Mouse (Mus musculus) cortical plate, adult 2 months (tissue): Measurements from ENCODE around the gene Hbq1a. TPM values are rescaled to one million over a fixed set of nuclear protein-coding genes. Genes with fewer than 3 reads are reported as not detected.
"Not testable (repeated sequence)": the region's sequence is repeated elsewhere in the genome, so short reads cannot be mapped to it uniquely, and the experiment has no call there.

Experiments used
- H3K27ac ChIP-seq: fragments of 200-500 bp; 2 replicates; pipeline ENCODE4 v1.5.1; 2012; ENCODE audit warnings: low read length, control low read depth, inconsistent platforms; ENCODE audit not compliant: insufficient read depth
- H3K4me1 ChIP-seq: fragments of 200-500 bp; 2 replicates; pipeline ENCODE4 v1.6.1; 2011; ENCODE audit warnings: low read length; ENCODE audit not compliant: control insufficient read depth, insufficient read depth
- H3K4me3 ChIP-seq: fragments of 200-500 bp; 2 replicates; pipeline ENCODE4 v1.5.1; 2011; ENCODE audit warnings: mild to moderate bottlenecking, low read length, control low read depth; ENCODE audit not compliant: insufficient read depth
- CTCF ChIP-seq: fragments of 200-500 bp; IDR thresholded peaks from 2 replicates; pipeline ENCODE4 v1.5.1; 2011; ENCODE audit warnings: mild to moderate bottlenecking, control low read depth, low read length; ENCODE audit not compliant: insufficient read depth; ENCODE audit errors: extremely low read depth
- POLR2A ChIP-seq: fragments of 200-500 bp; IDR thresholded peaks from 2 replicates; pipeline ENCODE4 v1.6.1; 2011; ENCODE audit warnings: mild to moderate bottlenecking, low read length, control low read depth; ENCODE audit not compliant: insufficient read depth; ENCODE audit errors: extremely low read depth
- polyA plus RNA-seq: library from polyadenylated mRNA; depleted of rRNA; stranded (reverse); fragments of >200 nt; gene quantifications from 2 replicates; pipeline ENCODE4 v1.2.3, GENCODE M21; 2012; rRNA removed

Gene Hbq1a
- 3.0 and 3.5 TPM in 2 replicates for polyA plus RNA-seq

DNA sequence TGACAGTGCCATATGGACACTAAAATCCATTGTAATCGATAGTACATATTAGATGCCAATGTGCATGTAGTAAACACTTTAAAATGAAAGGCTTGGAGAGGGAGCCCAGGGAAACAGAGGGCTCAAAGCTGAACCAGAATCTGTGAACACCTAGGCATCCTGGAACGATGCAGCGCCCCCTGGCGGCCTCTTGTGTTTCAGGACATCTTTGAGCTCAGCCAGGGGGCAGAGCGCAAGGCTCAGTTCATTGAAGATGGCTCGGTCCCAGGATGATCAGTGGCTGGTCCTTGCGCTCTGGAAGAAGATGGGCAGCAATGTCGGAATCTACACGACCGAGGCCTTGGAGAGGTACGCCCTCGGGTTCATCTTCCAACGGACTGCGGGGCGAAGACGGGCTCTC, at the start of gene Hbq1a:
Gene Hbq1a (plus strand): TSS at position 205 of the 400 bp plus-strand sequence.
- peak; percentile 45 for TF ChIP-seq CTCF
- 0 out of 2 replicates have a peak within 1 kb of the TSS, but pooled peaks have one; percentile 18 for H3K4me3 ChIP-seq
- not testable (repeated sequence) for H3K27ac ChIP-seq, H3K4me1 ChIP-seq

DNA sequence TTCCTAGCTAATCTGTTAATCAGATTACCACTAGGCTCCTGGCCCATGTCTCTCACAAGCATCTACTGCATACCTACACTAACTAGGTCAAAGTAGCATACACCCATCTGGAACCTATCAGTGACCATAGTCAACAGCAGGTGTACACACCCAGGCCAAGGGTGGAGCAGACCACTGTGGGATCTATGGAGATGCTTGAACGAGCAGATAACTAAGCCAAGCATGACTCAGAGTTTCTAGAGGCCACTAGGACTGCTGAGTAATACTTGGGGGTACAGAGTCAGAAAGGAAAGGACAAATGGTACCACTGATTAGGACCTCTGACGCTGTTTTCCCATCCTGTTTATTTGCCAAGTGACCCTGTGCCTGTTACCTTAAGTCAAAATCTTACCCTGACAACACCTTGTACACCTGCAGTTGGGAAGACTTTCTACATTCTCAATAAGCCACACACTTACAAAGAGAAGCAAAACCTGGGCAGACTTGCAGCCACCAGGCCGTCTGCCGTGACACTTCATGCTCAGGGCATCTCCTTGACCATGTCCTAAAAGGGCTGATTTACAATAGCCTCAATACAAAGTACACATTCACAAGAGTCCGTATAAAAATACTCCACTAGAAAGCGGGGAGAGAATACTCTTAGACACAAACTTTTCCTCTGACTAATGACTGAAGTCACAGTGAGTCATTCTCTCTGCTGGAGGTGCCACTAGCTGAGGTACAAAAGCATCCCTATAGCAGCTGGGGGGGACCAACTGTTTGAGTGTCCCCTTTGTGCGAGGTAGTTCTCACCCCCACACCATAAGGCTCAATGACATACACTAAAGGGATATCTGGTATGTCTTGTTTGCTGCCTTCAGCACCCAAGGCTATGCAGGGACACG, 48.7 kb upstream of the Hbq1a start:
- TF ChIP-seq CTCF (no peak), POLR2A (no peak)
- Histone ChIP-seq H3K4me3 (no peak overlapping the region), H3K4me1 (peaks cover 3% of the 10 kb centered on the region; the same call in 1 of the 2 replicates), H3K27ac (no peak overlapping the region)

DNA sequence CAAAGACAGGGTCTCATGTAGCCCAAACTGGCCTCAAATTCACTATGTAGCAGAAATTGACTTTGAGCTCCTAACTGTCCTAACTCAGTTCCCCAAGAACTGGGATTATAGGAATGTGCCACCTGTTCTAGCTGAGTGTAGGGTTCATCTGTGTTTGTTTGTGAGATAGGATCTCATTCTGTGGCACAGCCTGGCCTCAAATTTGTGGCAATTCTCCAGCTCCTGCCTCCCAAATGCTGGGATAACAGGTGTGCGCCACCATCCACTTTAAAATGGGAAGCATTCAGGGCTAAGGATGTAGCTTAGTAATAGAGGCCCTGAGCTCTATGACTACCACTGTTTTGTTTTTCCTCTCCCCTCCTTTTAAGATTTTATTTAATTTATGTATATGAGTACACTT, 46.7 kb upstream of the Hbq1a start:
- TF ChIP-seq POLR2A: no peak
- no peak for TF ChIP-seq CTCF
- no peak overlapping the region for H3K4me3 ChIP-seq
- H3K4me1 ChIP-seq: peaks cover 3% of the 10 kb centered on the region; the same call in 1 of the 2 replicates
- no peak overlapping the region for H3K27ac ChIP-seq

DNA sequence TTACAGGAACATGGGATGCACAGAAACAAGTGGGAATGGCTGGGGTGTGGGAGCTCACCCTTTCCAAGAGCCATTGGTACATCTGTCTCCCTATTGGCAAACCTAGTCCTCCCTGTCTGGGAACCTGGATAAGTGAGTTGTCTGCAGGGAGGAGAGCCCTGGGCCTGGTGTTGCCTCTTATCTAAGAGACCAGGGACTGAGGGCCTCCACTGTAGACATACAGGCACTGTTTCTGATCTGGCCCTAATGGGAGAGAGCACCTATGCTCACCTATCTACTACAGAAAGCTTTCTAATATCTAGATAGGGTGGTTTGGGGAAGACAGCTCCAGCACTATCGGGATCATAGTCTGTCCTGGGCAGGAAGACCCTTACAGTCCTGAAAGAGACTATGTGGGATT, 43.7 kb upstream of the Hbq1a start:
- peaks cover 3% of the 10 kb centered on the region; the same call in 1 of the 2 replicates for H3K4me1 ChIP-seq
- TF ChIP-seq POLR2A (no peak), CTCF (no peak)
- no peak overlapping the region for H3K27ac ChIP-seq
- H3K4me3 ChIP-seq: no peak overlapping the region

DNA sequence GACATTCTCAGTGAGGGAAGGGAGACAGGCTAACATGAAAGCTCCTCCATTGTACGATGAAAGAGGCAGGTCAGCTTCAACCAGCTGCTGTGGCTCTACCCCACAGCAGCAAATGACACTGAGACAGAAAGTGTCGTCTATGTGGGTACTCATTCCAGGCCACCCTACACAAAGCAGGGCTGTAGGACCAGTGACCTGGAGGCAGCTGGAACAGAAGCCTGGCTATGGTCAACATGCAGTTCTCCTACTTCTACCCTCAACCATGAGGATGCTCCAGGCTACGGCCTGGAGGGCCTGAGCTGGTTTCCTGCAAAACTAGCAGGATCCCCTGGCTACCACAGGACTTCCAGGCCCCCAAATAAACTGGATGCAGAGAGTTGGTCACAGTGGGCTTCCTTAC, 43.3 kb upstream of the Hbq1a start:
- TF ChIP-seq POLR2A (no peak), CTCF (no peak)
- H3K4me3 ChIP-seq: no peak overlapping the region
- no peak overlapping the region for H3K27ac ChIP-seq
- peaks cover 2% of the 10 kb centered on the region; the same call in 1 of the 2 replicates for H3K4me1 ChIP-seq

DNA sequence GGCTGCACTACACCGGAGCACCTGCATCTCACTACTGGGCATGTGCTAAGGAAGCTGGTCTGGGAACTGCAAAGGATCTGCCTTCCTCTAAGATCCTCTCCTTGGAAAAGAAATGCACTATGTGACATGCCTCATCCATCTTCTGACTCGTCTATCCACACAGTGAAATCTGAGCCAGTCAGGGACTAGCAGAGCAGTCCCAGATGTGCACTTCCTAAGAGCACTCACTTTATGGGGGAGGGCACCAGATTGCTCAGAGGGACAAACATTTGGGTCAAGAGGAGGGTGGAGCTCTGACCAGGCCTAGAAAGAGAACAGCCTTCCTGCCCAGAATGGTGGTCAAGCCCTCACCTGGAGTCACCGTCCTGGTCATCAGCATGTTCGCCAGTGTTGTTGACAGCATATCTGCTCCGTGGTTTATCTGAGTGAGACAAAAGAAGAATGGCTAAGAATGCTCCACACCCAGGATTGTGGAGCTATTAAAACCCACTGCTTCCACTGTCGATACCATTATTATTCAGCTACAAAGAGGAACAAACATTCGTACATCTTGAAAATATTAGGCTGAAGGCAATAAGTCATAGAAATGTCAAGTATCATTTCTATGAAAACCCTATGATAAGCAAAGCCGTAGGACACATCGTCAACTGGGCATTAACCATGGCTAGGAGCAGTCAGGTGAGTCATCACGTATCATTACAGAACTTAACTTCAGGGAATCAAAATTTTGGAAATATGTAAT, 37.0 kb upstream of the Hbq1a start:
- Histone ChIP-seq H3K27ac (no peak overlapping the region), H3K4me3 (no peak overlapping the region), H3K4me1 (no peaks in the 10 kb centered on the region; the same call in 1 of the 2 replicates)
- TF ChIP-seq CTCF (no peak), POLR2A (no peak)

DNA sequence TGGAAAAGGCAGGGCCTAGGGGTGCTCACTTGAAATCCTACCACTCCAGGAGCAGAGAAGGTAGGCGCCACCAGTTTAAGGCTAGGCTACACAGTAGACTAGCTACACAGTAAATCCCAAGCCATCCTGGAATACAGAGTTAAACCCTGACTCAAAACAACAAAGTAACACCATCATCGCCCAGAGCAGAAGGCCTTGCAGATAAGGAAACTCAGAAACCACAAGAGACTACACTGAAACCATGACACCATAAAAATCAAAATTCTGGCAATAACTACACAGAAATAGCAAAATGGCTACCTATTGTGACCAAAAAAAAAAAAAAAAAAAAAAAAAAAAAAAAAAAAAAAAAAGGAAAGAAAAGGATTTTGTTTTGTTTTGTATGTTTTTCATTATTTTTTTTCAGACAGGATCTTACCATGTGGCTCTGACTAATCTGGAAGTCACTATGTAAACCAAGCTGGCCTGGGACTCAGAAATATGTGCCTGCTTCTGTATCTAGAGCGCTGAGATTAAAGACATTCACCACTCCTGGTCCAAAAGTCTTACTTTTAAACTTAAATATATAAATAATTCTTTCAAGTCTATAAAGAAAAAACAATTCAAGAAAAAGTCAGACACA, 34.6 kb upstream of the Hbq1a start:
- no peak overlapping the region for H3K4me3 ChIP-seq
- TF ChIP-seq POLR2A: no peak
- no peak for TF ChIP-seq CTCF
- H3K4me1 ChIP-seq: no peaks in the 10 kb centered on the region; the same call in 1 of the 2 replicates
- H3K27ac ChIP-seq: no peak overlapping the region

DNA sequence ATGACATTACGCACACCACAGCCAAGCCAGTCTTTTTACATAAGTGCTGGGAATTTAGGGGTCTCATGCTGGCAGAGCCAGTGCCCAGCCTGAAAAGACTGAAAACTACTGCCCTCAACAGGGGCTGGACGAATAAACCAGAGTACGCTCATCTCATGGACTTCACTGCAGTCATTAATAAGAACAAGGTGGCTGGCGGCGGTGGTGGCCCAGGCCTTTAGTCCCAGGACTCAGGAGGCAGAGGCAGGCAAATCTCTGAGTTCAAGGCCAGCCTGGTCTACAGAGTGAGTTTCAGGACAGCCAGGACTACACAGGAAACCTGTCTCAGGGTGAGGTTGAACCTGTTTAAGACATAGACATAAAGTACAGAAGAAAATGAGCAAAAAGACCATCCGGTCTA, 33.7 kb upstream of the Hbq1a start:
- Histone ChIP-seq H3K4me1 (no peaks in the 10 kb centered on the region; the same call in 1 of the 2 replicates), H3K27ac (no peak overlapping the region), H3K4me3 (no peak overlapping the region; the same call in 1 of the 2 replicates)
- TF ChIP-seq POLR2A (no peak), CTCF (no peak)

DNA sequence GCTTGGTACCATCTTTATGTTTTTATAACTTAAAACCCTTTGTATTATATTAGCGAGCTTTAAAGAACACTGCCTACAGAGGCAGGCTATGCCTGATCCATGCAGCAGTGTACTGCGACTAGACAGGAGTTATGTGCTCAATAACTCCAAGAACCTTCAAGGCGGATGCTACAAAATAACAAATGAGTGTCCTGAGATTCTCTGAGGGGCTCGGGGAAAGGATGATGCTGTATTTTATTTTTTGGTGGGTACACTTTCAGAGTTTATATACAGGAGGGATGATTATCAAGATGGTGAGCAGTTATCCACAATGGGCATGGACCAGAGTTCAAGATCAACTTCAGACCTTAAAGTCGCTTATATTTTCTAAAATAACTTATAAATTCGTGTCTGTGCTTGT, 33.1 kb upstream of the Hbq1a start:
- H3K4me1 ChIP-seq: no peaks in the 10 kb centered on the region; the same call in 1 of the 2 replicates
- TF ChIP-seq CTCF (no peak), POLR2A (no peak)

More for the DNA sequence above, 33.1 kb upstream of the Hbq1a start:
- Histone ChIP-seq H3K4me3 (peak overlapping the region; percentile 70), H3K27ac (peak overlapping the region; percentile 98)
